20 mouse cellular contexts compared by ENCODE assay signal in genomic region chr8:115536001-115536400, GRCm38 (mm10).
DNase-seq lines count a peak whose midpoint lies in the region; ATAC-seq and TF ChIP-seq lines count a peak whose summit lies in the region.
"Had no signal": no experiment of that assay in that cellular context is flagged by ENCODE, and none has a peak within 500 bp of the region (broad histone marks: within the 10 kb centered on the region; RNA-seq: fewer than 3 reads in every experiment).

No protein-coding gene starts in this region.

- TF ChIP-seq CTCF in liver, postnatal 0 days (IDR thresholded peaks at IDR 0.05; ENCODE audit: low read depth), result no peak

- no peak for ATAC-seq in hindbrain, embryonic 13.5 days (ENCODE audit: low FRiP score)
- ATAC-seq in liver, postnatal 0 days, result no peak
- ATAC-seq in liver, embryonic 11.5 days (replicated peaks; ENCODE audit: low FRiP score), result no peak
- no peak for ATAC-seq in megakaryocyte progenitor cell, adult 5-6 weeks (replicated peaks; ENCODE audit: poor library complexity)
- ATAC-seq: forebrain, embryonic 14.5 days; lung, postnatal 0 days had no signal

- H3K9me3 ChIP-seq in hindbrain, embryonic 10.5 days, result no peaks in the 10 kb centered on the region
- H3K9me3 ChIP-seq in hindbrain, embryonic 13.5 days, result no peaks in the 10 kb centered on the region
- H3K9me3 ChIP-seq in liver, postnatal 0 days (ENCODE audit: low read length), result no peaks in the 10 kb centered on the region
- no peaks in the 10 kb centered on the region for H3K9me3 ChIP-seq in liver, embryonic 11.5 days (ENCODE audit: control insufficient read depth, low read length)
- H3K9me3 ChIP-seq: heart, embryonic 13.5 days; limb, embryonic 12.5 days; liver, embryonic 15.5 days; midbrain, embryonic 12.5 days; neural tube, embryonic 12.5 days had no signal

- no peak for TF ChIP-seq EP300 in liver, postnatal 0 days (IDR thresholded peaks at IDR 0.05; ENCODE audit: low read depth)

- H3K27me3 ChIP-seq in hindbrain, embryonic 10.5 days (ENCODE audit: insufficient read depth, poor library complexity, severe bottlenecking), result 0 out of 2 replicates have a peak, but pooled peaks cover 2% of the 10 kb centered on the region
- H3K27me3 ChIP-seq in hindbrain, embryonic 13.5 days, result no peaks in the 10 kb centered on the region
- H3K27me3 ChIP-seq in liver, postnatal 0 days (ENCODE audit: insufficient read depth, low read length), result no peaks in the 10 kb centered on the region
- H3K27me3 ChIP-seq in liver, embryonic 11.5 days (replicated peaks; ENCODE audit: control insufficient read depth, insufficient read depth, low read length), result no peaks in the 10 kb centered on the region
- H3K27me3 ChIP-seq: liver, embryonic 15.5 days; midbrain, embryonic 12.5 days; neural tube, embryonic 12.5 days had no signal

- peaks cover 37% of the 10 kb centered on the region for H3K4me1 ChIP-seq in hindbrain, embryonic 10.5 days (replicated peaks)
- peaks cover 23% of the 10 kb centered on the region for H3K4me1 ChIP-seq in hindbrain, embryonic 13.5 days (replicated peaks)
- H3K4me1 ChIP-seq in liver, postnatal 0 days (ENCODE audit: insufficient read depth), result no peaks in the 10 kb centered on the region
- H3K4me1 ChIP-seq in liver, embryonic 11.5 days (replicated peaks; ENCODE audit: control insufficient read depth, insufficient read depth, low read length), result peaks cover 9% of the 10 kb centered on the region
- H3K4me1 ChIP-seq: liver, embryonic 15.5 days had no signal

- no peak overlapping the region for H3K4me2 ChIP-seq in hindbrain, embryonic 13.5 days
- no peak overlapping the region for H3K4me2 ChIP-seq in liver, postnatal 0 days (ENCODE audit: low read depth, low read length)
- H3K4me2 ChIP-seq in liver, embryonic 11.5 days, result no peak overlapping the region
- H3K4me2 ChIP-seq: heart, embryonic 13.5 days; limb, embryonic 12.5 days; liver, embryonic 15.5 days; midbrain, embryonic 12.5 days had no signal

- H3K36me3 ChIP-seq in hindbrain, embryonic 10.5 days, result no peaks in the 10 kb centered on the region
- H3K36me3 ChIP-seq in hindbrain, embryonic 13.5 days, result no peaks in the 10 kb centered on the region
- no peaks in the 10 kb centered on the region for H3K36me3 ChIP-seq in liver, postnatal 0 days (replicated peaks; ENCODE audit: insufficient read depth, low read length)
- H3K36me3 ChIP-seq in liver, embryonic 11.5 days (ENCODE audit: control insufficient read depth, insufficient read depth, low read length), result no peaks in the 10 kb centered on the region
- H3K36me3 ChIP-seq: G1E; heart, embryonic 13.5 days; limb, embryonic 12.5 days; liver, embryonic 15.5 days; midbrain, embryonic 12.5 days; neural tube, embryonic 12.5 days had no signal

- H3K4me3 ChIP-seq in hindbrain, embryonic 10.5 days, result no peak overlapping the region
- no peak overlapping the region for H3K4me3 ChIP-seq in hindbrain, embryonic 13.5 days
- no peak overlapping the region for H3K4me3 ChIP-seq in liver, postnatal 0 days (ENCODE audit: low read depth, low read length)
- no peak overlapping the region for H3K4me3 ChIP-seq in liver, embryonic 11.5 days (ENCODE audit: low read depth, low read length)
- H3K4me3 ChIP-seq: heart, embryonic 13.5 days; limb, embryonic 12.5 days; liver, embryonic 15.5 days; midbrain, embryonic 12.5 days; neural tube, embryonic 12.5 days had no signal

- no peak overlapping the region for H3K9ac ChIP-seq in hindbrain, embryonic 13.5 days
- no peak overlapping the region for H3K9ac ChIP-seq in liver, postnatal 0 days (replicated peaks)
- no peak overlapping the region for H3K9ac ChIP-seq in liver, embryonic 11.5 days (ENCODE audit: low read depth, low read length)
- H3K9ac ChIP-seq: heart, embryonic 13.5 days; limb, embryonic 12.5 days; liver, embryonic 15.5 days; midbrain, embryonic 12.5 days; neural tube, embryonic 12.5 days had no signal

- H3K27ac ChIP-seq in hindbrain, embryonic 10.5 days, result 0 out of 2 replicates have a peak overlapping the region, but pooled peaks have one; percentile 14
- H3K27ac ChIP-seq in hindbrain, embryonic 13.5 days, result no peak overlapping the region
- H3K27ac ChIP-seq in liver, postnatal 0 days (ENCODE audit: low read depth), result 0 out of 2 replicates have a peak overlapping the region, but pooled peaks have one; percentile 16
- no peak overlapping the region for H3K27ac ChIP-seq in liver, embryonic 11.5 days (ENCODE audit: low read depth, low read length)
- H3K27ac ChIP-seq: heart, embryonic 13.5 days; limb, embryonic 12.5 days; liver, embryonic 15.5 days; midbrain, embryonic 12.5 days; neural tube, embryonic 12.5 days had no signal

- 84% methylated on average over 8 of the region's 8 CpGs for WGBS in hindbrain, embryonic 10.5 days
- WGBS in hindbrain, embryonic 13.5 days, result 69% methylated on average over 8 of the region's 8 CpGs
- WGBS in liver, postnatal 0 days (ENCODE audit: insufficient replicate concordance), result 73% methylated on average over 8 of the region's 8 CpGs
- WGBS in liver, embryonic 11.5 days, result 76% methylated on average over 8 of the region's 8 CpGs

- DNase-seq in cerebellum, adult 11 months, result peak; percentile 14
- DNase-seq in cerebellum, adult 11-12 months, result no peak
- no peak for DNase-seq in hindbrain, embryonic 10.5 days (ENCODE audit: low spot score)
- DNase-seq in liver, postnatal 0 days, result no peak
- DNase-seq in liver, embryonic 11.5 days (ENCODE audit: low spot score), result no peak
- peak; percentile 39 to 55 for DNase-seq in cerebellum, postnatal 14 days
- DNase-seq: adrenal gland, postnatal 25 days; heart, adult 11 months; layer of hippocampus, adult 9-11 months; right cerebral cortex, postnatal 14 days had no signal

Comparison
In these comparisons a context has a peak if more than half of its experiments do, and no peak if none do; other contexts are left out.
1. DNase-seq: peak in cerebellum, adult 11 months (single experiment) and cerebellum, postnatal 14 days (2 of 2); none in cerebellum, adult 11-12 months (single experiment), hindbrain, embryonic 10.5 days (single experiment), liver, postnatal 0 days (single experiment) and liver, embryonic 11.5 days (single experiment).
2. H3K27ac ChIP-seq: peak in hindbrain, embryonic 10.5 days (single experiment) and liver, postnatal 0 days (single experiment); none in hindbrain, embryonic 13.5 days (single experiment) and liver, embryonic 11.5 days (single experiment).